Mouse (Mus musculus) thymus, adult 2 months (tissue): ENCODE data around the gene Ncapd2. TPM values are rescaled to one million over a fixed set of nuclear protein-coding genes. Genes with fewer than 3 reads are reported as not detected.

ENCODE experiments used
- DNase-seq: peaks from one replicate; pipeline ENCODE4 v3.0.0; 2021
- H3K27ac ChIP-seq: fragments of 200-500 bp; 2 replicates; pipeline ENCODE4 v1.5.1; 2012; ENCODE audit warnings: low read length, control low read depth; ENCODE audit not compliant: control insufficient read depth, insufficient read depth
- H3K27me3 ChIP-seq: fragments of 200-500 bp; 2 replicates; pipeline ENCODE4 v1.6.1; 2012; ENCODE audit warnings: mild to moderate bottlenecking, low read length, moderate library complexity, mixed read lengths; ENCODE audit not compliant: control insufficient read depth, insufficient read depth
- H3K36me3 ChIP-seq: fragments of 200-500 bp; 2 replicates; pipeline ENCODE4 v1.6.1; 2012; ENCODE audit warnings: mild to moderate bottlenecking, low read length, moderate library complexity; ENCODE audit not compliant: control insufficient read depth, insufficient read depth
- H3K4me1 ChIP-seq: fragments of 200-500 bp; replicated peaks from 2 replicates; pipeline ENCODE4 v1.6.1; 2012; ENCODE audit warnings: low read length; ENCODE audit not compliant: control insufficient read depth, insufficient read depth
- H3K4me3 ChIP-seq: fragments of 200-500 bp; 2 replicates; pipeline ENCODE4 v1.5.1; 2012; ENCODE audit warnings: mild to moderate bottlenecking, low read length, control low read depth, moderate library complexity; ENCODE audit not compliant: control insufficient read depth, insufficient read depth
- CTCF ChIP-seq: fragments of 200-500 bp; IDR thresholded peaks from 2 replicates; pipeline ENCODE4 v1.5.1; 2012; ENCODE audit warnings: mild to moderate bottlenecking, control low read depth, low read length, moderate library complexity, borderline replicate concordance; ENCODE audit not compliant: control insufficient read depth, poor library complexity, insufficient read depth; ENCODE audit errors: extremely low read depth
- POLR2A ChIP-seq: fragments of 200-500 bp; IDR thresholded peaks from 2 replicates; pipeline ENCODE4 v1.6.1; 2012; ENCODE audit warnings: mild to moderate bottlenecking, low read length, control low read depth, moderate library complexity; ENCODE audit not compliant: control insufficient read depth, poor library complexity, insufficient read depth; ENCODE audit errors: extremely low read depth
- WGBS: fragments of 180-500 bp; shearing (Covaris S2); methylation state at CpG from one replicate; pipeline ENCODE4 v1.1.7; 2018; 5-methylcytosine and 5-hydroxymethylcytosine counted together
- polyA plus RNA-seq: library from polyadenylated mRNA; depleted of rRNA; stranded (reverse); fragments of >200 nt; gene quantifications from 2 replicates; pipeline ENCODE4 v1.2.3, GENCODE M21; 2012

Gene Ncapd2
- polyA plus RNA-seq, 1 experiment, result 430 TPM

GRCm38 (mm10) chr6:125186203-125186602 lies 5.3 kb downstream of the Ncapd2 start:
- TF ChIP-seq POLR2A (no peak), CTCF (no peak)
- 95% methylated on average over 10 of the region's 10 CpGs for WGBS
- no peak for DNase-seq
- no peaks in the 10 kb centered on the region for H3K4me1 ChIP-seq
- H3K27ac ChIP-seq, result no peak overlapping the region
- H3K4me3 ChIP-seq, result no peak overlapping the region
- peaks cover 65% of the 10 kb centered on the region for H3K36me3 ChIP-seq
- H3K27me3 ChIP-seq, result no peaks in the 10 kb centered on the region

- DNase-seq, result no peak
- H3K36me3 ChIP-seq, result peaks cover 96% of the 10 kb centered on the region
- 93% methylated on average over 5 of the region's 5 CpGs for WGBS
Measured at GRCm38 (mm10) chr6:125182133-125182532, 9.4 kb downstream of the Ncapd2 start.

GRCm38 (mm10) chr6:125179601-125180000 lies 11.9 kb downstream of the Ncapd2 start:
- Histone ChIP-seq H3K4me1 (no peaks in the 10 kb centered on the region), H3K36me3 (peaks cover 96% of the 10 kb centered on the region), H3K4me3 (no peak overlapping the region), H3K27ac (no peak overlapping the region), H3K27me3 (no peaks in the 10 kb centered on the region)
- WGBS, result 97% methylated on average over 7 of the region's 7 CpGs
- DNase-seq, result no peak
- no peak for TF ChIP-seq POLR2A
- no peak for TF ChIP-seq CTCF

More at GRCm38 (mm10) chr6:125182133-125182532, 9.4 kb downstream of the Ncapd2 start:
- no peak for TF ChIP-seq POLR2A
- TF ChIP-seq CTCF, result no peak
- H3K27me3 ChIP-seq, result no peaks in the 10 kb centered on the region
- no peaks in the 10 kb centered on the region for H3K4me1 ChIP-seq
- H3K4me3 ChIP-seq, result no peak overlapping the region
- H3K27ac ChIP-seq, result no peak overlapping the region

GRCm38 (mm10) chr6:125175469-125175868 lies 16.0 kb downstream of the Ncapd2 start:
- peaks cover 97% of the 10 kb centered on the region for H3K36me3 ChIP-seq
- TF ChIP-seq CTCF (no peak), POLR2A (no peak)
- 96% methylated on average over 5 of the region's 5 CpGs for WGBS
- H3K27me3 ChIP-seq, result no peaks in the 10 kb centered on the region
- H3K4me3 ChIP-seq, result no peak overlapping the region
- no peak for DNase-seq
- no peaks in the 10 kb centered on the region for H3K4me1 ChIP-seq
- H3K27ac ChIP-seq, result no peak overlapping the region

- no peaks in the 10 kb centered on the region for H3K27me3 ChIP-seq
- 94% methylated on average over 7 of the region's 7 CpGs for WGBS
- H3K4me1 ChIP-seq, result no peaks in the 10 kb centered on the region
- no peak overlapping the region for H3K27ac ChIP-seq
- no peak for TF ChIP-seq POLR2A
- no peak overlapping the region for H3K4me3 ChIP-seq
- H3K36me3 ChIP-seq, result peaks cover 96% of the 10 kb centered on the region
- no peak for DNase-seq
Measured at GRCm38 (mm10) chr6:125173256-125173655, 18.2 kb downstream of the Ncapd2 start.

GRCm38 (mm10) chr6:125172474-125172873 lies 19.0 kb downstream of the Ncapd2 start:
- no peak for DNase-seq
- Histone ChIP-seq H3K4me1 (no peaks in the 10 kb centered on the region), H3K27ac (no peak overlapping the region), H3K4me3 (no peak overlapping the region), H3K27me3 (no peaks in the 10 kb centered on the region), H3K36me3 (peaks cover 92% of the 10 kb centered on the region)
- WGBS, result 97% methylated on average over 2 of the region's 2 CpGs
- TF ChIP-seq POLR2A (no peak), CTCF (no peak)

GRCm38 (mm10) chr6:125170194-125170593 lies 21.3 kb downstream of the Ncapd2 start:
- no peaks in the 10 kb centered on the region for H3K27me3 ChIP-seq
- 95% methylated on average over 6 of the region's 6 CpGs for WGBS
- DNase-seq, result no peak
- TF ChIP-seq POLR2A (no peak), CTCF (no peak)
- H3K27ac ChIP-seq, result no peak overlapping the region
- H3K4me1 ChIP-seq, result peaks cover 12% of the 10 kb centered on the region
- peaks cover 69% of the 10 kb centered on the region for H3K36me3 ChIP-seq
- H3K4me3 ChIP-seq, result no peak overlapping the region
